Mouse (Mus musculus) lung, postnatal 0 days (tissue): ENCODE results near the gene Lcor.

Experiments used
- CTCF ChIP-seq: IDR thresholded peaks from 2 replicates; pipeline ENCODE4 v1.5.1; 2016; ENCODE audit warnings: antibody characterized with exemption, mild to moderate bottlenecking
- EP300 ChIP-seq: IDR thresholded peaks from 2 replicates; pipeline ENCODE4 v1.6.1; 2016; ENCODE audit warnings: antibody characterized with exemption, mild to moderate bottlenecking, control low read depth

- TF ChIP-seq CTCF (no peak), EP300 (no peak)
These were observed 43.5 kb upstream of the Lcor start for GRCm38 (mm10) chr19:41438953-41439352.
